Mouse (Mus musculus) spleen, postnatal 36 days (tissue): ENCODE data around the gene Nptn.

ENCODE experiments used
- DNase-seq, 2 experiments: peaks; one replicate each; pipeline ENCODE4 v3.0.0; 2022; ENCODE audit warnings: low spot score in 2 of 2, mixed read lengths in 1 of 2

Nptn gene

DNA sequence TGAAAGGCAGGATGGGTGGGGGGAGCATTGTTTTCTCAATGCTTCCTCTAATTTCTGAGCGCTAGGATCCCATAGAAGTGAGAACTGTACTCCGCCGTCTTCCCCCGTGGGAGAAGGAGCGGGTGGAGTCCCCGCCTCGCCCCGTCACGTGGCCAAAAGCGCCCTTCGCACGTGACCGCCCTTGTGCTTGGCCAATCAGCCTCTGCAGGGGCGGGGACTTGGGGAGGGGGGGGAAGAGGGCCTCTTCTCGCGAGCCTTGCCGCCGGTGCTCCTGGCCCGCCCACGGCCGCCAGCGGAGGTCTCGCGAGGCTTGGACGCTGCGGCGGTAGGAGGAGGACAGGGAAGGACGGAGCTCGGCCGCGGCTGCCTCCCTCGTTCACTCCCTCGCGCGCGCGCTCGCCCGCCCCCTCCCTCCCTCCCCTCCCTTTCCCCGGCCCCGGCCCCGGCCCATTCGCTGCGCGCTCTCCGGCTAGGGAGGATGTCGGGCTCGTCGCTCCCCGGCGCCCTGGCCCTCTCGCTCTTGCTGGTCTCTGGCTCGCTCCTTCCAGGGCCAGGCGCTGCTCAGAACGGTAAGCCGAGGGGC lies at the start of gene Nptn:
Nptn (plus strand) TSS at position 283 of the 583 bp plus-strand sequence.
- DNase-seq, result peak; percentile 98

GRCm38 (mm10) chr9:58533322-58533721 lies 48.7 kb upstream of the Nptn start:
- no peak for DNase-seq

- DNase-seq, result peak; percentile 54 to 65
Measured at GRCm38 (mm10) chr9:58534766-58535165, 47.3 kb upstream of the Nptn start.

DNA sequence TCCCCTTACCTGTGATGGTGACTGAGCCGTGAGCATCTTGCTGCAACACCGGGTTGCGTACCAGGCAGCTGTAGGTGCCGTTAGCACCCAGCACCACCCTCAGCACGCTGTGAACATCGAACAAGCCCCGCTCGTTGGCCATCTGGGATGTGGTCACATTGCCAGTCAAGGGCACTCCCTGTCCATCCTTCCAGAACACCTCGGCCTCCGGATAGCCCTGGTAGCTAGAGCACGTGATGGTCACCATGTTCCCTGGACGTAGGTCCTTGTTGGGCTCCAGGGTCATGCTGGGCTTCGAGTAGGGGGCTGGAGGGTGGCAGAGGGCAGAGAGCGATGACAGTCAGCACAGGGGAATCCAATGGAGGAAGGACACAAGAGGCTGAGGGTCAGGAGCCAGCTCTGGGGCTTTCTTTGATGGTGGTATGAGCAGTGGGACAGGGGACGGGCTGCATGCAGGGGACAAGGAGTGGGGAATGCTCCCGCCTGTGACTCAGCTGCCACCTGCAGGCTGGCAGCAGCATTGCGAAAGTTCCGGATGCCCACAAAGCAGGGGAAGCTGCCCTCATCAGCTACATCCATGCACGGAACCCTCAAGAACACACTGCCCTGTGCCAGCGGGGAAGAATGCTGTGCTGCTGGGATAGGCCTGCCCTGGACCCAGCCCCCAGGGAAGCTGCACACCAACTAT lies 46.4 kb upstream of the Nptn start:
- peak; percentile 55 to 61 for DNase-seq

DNA sequence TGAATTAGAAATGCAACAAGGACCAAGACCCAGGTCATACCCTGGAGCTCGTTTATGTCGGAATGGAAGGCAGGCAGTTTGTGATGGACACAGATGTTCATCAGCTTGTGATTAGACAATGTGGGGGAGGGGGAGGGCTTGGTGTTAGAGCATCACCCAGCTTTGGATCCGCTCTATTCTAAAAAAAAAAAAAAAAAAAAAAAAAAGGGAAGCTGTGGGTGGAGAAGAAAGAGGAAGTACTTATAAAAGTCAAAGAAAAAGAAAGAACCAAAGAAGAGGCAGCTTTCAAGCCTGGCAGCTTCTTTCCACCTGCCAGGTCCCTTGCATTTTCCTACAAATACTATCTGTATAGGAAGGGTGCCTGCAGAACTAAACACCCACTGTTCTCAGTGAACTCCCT lies 44.3 kb upstream of the Nptn start:
- DNase-seq, result peak; percentile 42 to 58

GRCm38 (mm10) chr9:58539886-58540285 lies 42.2 kb upstream of the Nptn start:
- peak in 1 of 2 experiments; percentile 55 for DNase-seq

GRCm38 (mm10) chr9:58541895-58542338 lies 40.1 kb upstream of the Nptn start:
- peak; percentile 53 to 54 for DNase-seq

DNA sequence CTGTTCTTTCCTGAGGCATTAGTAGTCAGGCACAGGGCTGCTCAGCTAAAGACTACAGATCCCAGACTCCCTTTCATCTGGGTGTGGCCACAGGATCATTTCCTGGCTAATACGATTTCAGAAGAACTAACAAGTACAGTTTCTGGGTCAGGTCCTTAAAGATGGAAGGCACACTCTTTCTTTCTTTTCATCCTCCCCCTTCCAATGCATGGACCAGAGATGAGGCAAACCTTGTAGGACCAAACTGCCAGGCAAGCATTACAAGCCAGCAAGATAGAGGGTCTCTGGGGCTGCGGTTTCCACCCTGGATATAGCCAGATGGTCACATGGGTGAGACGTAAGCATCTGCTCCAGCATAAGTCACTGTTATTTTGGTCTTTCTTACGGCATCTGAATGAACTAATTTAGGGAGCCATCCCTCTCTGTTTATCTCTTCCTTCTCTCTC lies 37.1 kb upstream of the Nptn start:
- DNase-seq, result no peak

DNA sequence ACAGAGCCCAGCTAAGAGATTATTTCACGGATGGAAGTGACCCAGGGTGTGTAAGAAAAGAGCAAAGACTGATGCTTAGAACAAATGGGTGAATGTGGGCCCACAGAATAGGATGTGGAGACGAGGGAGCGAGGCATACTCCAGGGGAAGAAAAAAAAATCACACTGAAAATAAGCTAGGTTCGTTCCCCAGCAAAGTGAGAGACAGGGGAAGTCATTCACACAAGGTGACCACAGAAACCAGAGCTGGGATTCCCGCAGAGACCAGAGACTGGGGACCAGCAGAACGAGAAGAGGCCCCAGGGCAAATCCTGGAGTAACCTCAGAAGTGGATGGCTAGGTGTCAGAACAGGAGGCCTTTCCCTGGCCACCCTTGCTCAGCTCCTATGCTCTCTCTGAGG lies 36.6 kb upstream of the Nptn start:
- DNase-seq, result no peak

DNA sequence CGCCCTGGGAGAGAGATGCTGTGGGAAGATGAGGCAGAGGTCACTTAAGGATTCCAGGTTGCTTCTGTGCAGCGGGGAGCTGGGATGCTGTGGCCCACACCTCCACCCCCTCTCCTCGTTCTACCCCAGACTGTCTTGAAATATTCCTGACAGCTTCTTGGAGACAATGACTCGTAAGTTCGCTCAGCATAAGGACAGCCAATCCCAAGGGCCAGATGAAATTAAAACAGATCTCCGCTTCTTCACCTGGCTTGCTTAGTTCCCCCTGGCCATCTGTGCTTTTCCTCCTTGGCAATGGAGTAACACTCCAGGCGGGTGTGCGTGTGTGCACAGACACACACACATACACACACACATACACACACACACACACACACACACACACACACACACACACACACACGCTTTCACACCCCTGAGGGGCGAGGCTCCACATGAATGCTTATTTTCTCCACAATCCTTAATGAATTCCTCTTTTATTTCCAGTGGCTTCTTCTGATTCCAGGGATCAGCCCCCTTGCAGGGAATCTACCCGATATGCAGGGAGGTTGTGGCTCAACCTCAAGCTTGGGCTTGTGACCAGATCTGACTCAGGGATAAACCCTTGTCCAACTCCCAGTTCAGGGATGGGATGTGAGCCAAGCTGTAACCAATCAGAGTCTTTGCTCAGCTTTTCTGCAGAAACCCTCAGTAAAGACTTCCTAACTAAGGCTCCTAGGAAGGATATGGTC lies 35.2 kb upstream of the Nptn start:
- DNase-seq, result no peak

DNA sequence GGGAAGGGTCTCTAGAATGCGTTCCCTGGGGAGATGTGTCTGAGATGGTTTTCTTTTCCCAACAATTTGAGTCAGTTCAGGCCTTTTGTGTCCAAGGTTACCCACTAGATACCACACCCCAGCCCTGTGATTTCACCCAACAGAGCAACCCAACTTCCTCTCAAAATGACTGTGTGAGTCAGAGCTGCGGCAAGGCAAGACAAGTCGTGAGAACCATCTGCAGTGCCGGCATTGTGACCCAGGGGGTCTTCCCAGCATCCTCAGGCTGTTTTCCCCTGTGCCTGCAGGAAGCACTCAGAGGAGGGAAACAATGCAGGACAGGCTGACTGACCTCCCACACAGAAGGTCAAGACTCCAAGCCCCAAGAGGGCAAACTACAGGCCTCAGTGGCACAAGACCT lies 33.1 kb upstream of the Nptn start:
- no peak for DNase-seq

GRCm38 (mm10) chr9:58549694-58550093 lies 32.3 kb upstream of the Nptn start:
- no peak for DNase-seq

GRCm38 (mm10) chr9:58550928-58551327 lies 31.1 kb upstream of the Nptn start:
- no peak for DNase-seq

DNA sequence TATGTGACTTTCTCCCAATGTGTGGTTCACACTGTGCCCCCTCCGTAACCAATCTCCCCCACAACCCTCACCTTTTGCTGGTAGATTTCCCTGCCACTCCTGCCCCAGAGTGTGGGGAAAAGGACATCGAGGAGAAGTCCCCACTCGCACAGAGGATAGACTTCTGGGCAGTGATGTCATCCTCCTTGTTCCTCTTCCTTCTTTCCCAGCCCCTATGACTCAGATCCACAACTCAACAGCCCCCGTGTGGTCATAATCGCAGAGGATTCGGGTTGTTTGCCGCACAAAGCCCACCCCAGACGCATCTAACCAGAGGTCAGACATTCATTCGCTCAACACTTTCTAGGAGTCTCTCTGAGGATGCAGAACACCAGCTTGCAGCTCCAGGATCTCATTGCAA lies 30.0 kb upstream of the Nptn start:
- no peak for DNase-seq

DNA sequence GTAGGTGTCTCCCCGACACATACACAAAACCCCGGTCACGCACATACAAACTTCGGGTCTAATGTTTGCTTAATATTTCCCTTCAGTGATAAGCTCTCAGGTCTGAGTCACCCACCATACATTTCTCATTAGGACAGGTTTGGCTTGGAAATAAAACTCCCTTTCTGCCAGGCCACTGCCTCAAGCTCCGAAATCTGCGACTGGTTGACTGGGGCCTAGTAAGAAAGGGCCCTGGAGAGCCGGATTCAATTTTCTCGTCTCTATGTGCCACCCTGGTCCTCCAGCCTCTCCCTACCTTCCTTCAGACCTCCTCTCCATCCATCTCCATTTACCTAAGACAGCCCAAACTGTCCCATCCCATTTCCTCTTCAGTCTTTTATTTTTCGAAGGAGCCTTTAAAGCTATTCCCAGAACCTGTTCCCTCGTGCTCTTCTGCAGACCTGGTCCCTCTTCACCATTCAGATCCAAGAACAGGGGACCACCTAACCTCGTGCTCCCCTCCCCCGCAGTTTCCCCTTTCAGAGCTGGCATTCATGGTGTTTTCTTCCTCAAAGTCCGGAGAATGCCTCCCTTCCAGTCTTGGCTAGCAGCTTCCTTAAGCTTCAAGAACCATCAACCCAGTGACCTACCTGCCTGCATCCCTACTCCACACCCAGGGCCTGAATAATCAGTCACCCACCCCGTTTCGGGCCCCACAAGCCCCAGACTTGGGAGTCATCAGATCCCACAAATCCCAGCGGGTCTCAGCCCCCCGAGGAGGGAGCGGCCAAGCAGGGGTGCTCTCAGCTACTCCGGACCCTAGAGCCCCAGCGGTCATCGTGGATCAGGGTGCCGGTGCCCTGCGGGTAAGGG lies 27.8 kb upstream of the Nptn start:
- DNase-seq, result no peak

DNA sequence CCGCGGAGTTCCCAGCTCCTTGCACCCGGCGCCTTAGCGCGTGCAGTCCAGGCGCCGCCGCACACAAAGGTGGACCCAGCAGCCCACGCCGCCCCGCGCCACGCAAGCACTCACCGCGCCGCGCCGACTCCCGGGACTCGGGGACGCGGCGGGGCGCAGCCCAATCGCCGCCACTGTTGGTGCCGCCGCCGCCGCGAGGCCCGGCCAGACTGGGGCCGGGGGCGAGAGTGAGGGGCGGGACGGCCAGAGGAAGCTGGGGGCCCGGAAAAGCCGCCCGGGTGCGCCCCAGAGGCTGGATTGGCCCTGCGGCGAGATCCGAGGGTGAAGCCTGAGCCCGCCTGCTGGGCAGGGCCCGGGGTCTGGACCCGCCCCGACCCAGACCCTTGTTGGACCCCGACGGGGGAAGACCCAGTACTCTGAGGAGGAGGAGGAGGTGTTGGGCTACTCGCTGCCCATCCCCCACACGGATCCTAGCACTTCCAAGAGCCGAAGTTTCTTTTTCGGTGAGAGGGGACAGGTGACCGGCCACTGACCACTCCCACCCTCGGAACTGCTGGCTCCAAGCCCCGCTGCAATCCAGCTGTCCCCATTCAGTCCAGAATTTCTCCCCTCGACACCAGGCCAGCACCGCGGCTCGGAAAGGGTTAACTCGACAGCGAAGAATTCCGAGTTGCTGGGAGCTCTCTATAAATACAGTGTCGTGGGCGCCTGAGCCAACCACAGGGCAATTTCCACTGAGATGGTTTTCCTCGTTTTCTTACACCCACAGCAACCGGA lies 26.9 kb upstream of the Nptn start, which contains the start of gene Cd276:
Cd276 (minus strand) TSS at position 530 of the 777 bp plus-strand sequence.
- DNase-seq, result no peak

GRCm38 (mm10) chr9:58555685-58556414 lies 26.2 kb upstream of the Nptn start:
- no peak for DNase-seq

- DNase-seq, result no peak
Measured at GRCm38 (mm10) chr9:58556627-58557026, 25.4 kb upstream of the Nptn start.

GRCm38 (mm10) chr9:58557457-58558455 lies 24.3 kb upstream of the Nptn start:
- DNase-seq, result no peak
